Mouse (Mus musculus): Measurements from ENCODE around the gene Secisbp2l. TPM values are rescaled to one million over a fixed set of nuclear protein-coding genes. Genes with fewer than 3 reads are reported as not detected.

Secisbp2l gene
- polyA plus RNA-seq, 1 experiment from 2014 or later: 45.3 TPM

GRCm38 (mm10) chr2:125701606-125702005, 81.1 kb downstream of the Secisbp2l start:
- H3K4me1 ChIP-seq (ENCODE audit: insufficient read depth, low read depth, low read length): no peaks in the 10 kb centered on the region
- no peak overlapping the region for H3K9ac ChIP-seq (replicated peaks; ENCODE audit: low read depth)
- no peaks in the 10 kb centered on the region for H3K36me3 ChIP-seq (ENCODE audit: insufficient read depth, low read length)
- TF ChIP-seq CTCF (IDR thresholded peaks at IDR 0.05) (no peak), EP300 (IDR thresholded peaks at IDR 0.05) (no peak)
- 65% methylated on average over 2 of the region's 2 CpGs for WGBS
- no peaks in the 10 kb centered on the region for H3K27me3 ChIP-seq (replicated peaks; ENCODE audit: insufficient read depth, low read length)
- DNase-seq (ENCODE audit: low spot score) (no peak), ATAC-seq (no peak)
- no peak overlapping the region for H3K27ac ChIP-seq (ENCODE audit: low read length)
- H3K4me2 ChIP-seq (replicated peaks; ENCODE audit: low read depth, low read length): no peak overlapping the region
- H3K9me3 ChIP-seq (ENCODE audit: low read length): no peaks in the 10 kb centered on the region
- H3K4me3 ChIP-seq (ENCODE audit: low read depth, low read length): no peak overlapping the region

GRCm38 (mm10) chr2:125696219-125696618, 86.5 kb downstream of the Secisbp2l start:
- no peaks in the 10 kb centered on the region for H3K9me3 ChIP-seq (ENCODE audit: low read length)
- no peak overlapping the region for H3K9ac ChIP-seq (replicated peaks; ENCODE audit: low read depth)
- H3K27ac ChIP-seq (ENCODE audit: low read length): 0 out of 2 replicates have a peak overlapping the region, but pooled peaks have one; percentile 1
- no peak for TF ChIP-seq CTCF (IDR thresholded peaks at IDR 0.05)
- TF ChIP-seq EP300 (IDR thresholded peaks at IDR 0.05): no peak
- H3K36me3 ChIP-seq (ENCODE audit: insufficient read depth, low read length): no peaks in the 10 kb centered on the region
- no peaks in the 10 kb centered on the region for H3K4me1 ChIP-seq (ENCODE audit: insufficient read depth, low read depth, low read length)
- no peaks in the 10 kb centered on the region for H3K27me3 ChIP-seq (replicated peaks; ENCODE audit: insufficient read depth, low read length)
- ATAC-seq: peak; percentile 73
- peak; percentile 61 for DNase-seq (ENCODE audit: low spot score)
- H3K4me2 ChIP-seq (replicated peaks; ENCODE audit: low read depth, low read length): no peak overlapping the region
- no peak overlapping the region for H3K4me3 ChIP-seq (ENCODE audit: low read depth, low read length)
- 41% methylated on average over 2 of the region's 2 CpGs for WGBS

GRCm38 (mm10) chr2:125694798-125695197, 87.9 kb downstream of the Secisbp2l start:
- Histone ChIP-seq H3K9me3 (ENCODE audit: low read length) (no peaks in the 10 kb centered on the region), H3K4me3 (ENCODE audit: low read depth, low read length) (no peak overlapping the region), H3K4me2 (replicated peaks; ENCODE audit: low read depth, low read length) (no peak overlapping the region), H3K9ac (replicated peaks; ENCODE audit: low read depth) (no peak overlapping the region), H3K4me1 (ENCODE audit: insufficient read depth, low read depth, low read length) (no peaks in the 10 kb centered on the region), H3K36me3 (ENCODE audit: insufficient read depth, low read length) (no peaks in the 10 kb centered on the region), H3K27me3 (replicated peaks; ENCODE audit: insufficient read depth, low read length) (no peaks in the 10 kb centered on the region), H3K27ac (ENCODE audit: low read length) (no peak overlapping the region)
- no peak for TF ChIP-seq CTCF (IDR thresholded peaks at IDR 0.05)
- TF ChIP-seq EP300 (IDR thresholded peaks at IDR 0.05): no peak
- DNase-seq (ENCODE audit: low spot score) (no peak), ATAC-seq (no peak)
- 63% methylated on average over 2 of the region's 2 CpGs for WGBS

- Histone ChIP-seq H3K4me2 (replicated peaks; ENCODE audit: low read depth, low read length) (no peak overlapping the region), H3K27me3 (replicated peaks; ENCODE audit: insufficient read depth, low read length) (no peaks in the 10 kb centered on the region), H3K36me3 (ENCODE audit: insufficient read depth, low read length) (no peaks in the 10 kb centered on the region), H3K9ac (replicated peaks; ENCODE audit: low read depth) (no peak overlapping the region), H3K4me1 (ENCODE audit: insufficient read depth, low read depth, low read length) (no peaks in the 10 kb centered on the region), H3K27ac (ENCODE audit: low read length) (no peak overlapping the region), H3K4me3 (ENCODE audit: low read depth, low read length) (no peak overlapping the region), H3K9me3 (ENCODE audit: low read length) (no peaks in the 10 kb centered on the region)
- TF ChIP-seq CTCF (IDR thresholded peaks at IDR 0.05) (no peak), EP300 (IDR thresholded peaks at IDR 0.05) (no peak)
- DNase-seq (ENCODE audit: low spot score): no peak
- ATAC-seq: no peak
- WGBS: 49% methylated on average over 2 of the region's 2 CpGs
These were observed 90.7 kb downstream of the Secisbp2l start for GRCm38 (mm10) chr2:125692010-125692409.

Other genes with a start within 250 kb of the Secisbp2l start
- 1.3 and 1.8 TPM in 2 replicates for gene Cep152, start 157.8 kb downstream of the Secisbp2l start, polyA plus RNA-seq (2015; fragmentation: Nextera tagmentation; extraction: Ambion mirVana)
- gene Eid1, start 109.8 kb downstream of the Secisbp2l start, polyA plus RNA-seq (2015; fragmentation: Nextera tagmentation; extraction: Ambion mirVana): 91.4 and 104 TPM in 2 replicates
- 0.72 and 0.74 TPM in 2 replicates for gene Shc4, start 58.7 kb downstream of the Secisbp2l start, polyA plus RNA-seq (2015; fragmentation: Nextera tagmentation; extraction: Ambion mirVana)
- gene Galk2, start 76.2 kb upstream of the Secisbp2l start, polyA plus RNA-seq (2015; fragmentation: Nextera tagmentation; extraction: Ambion mirVana): 27.1 and 30.5 TPM in 2 replicates
- 36.0 and 41.1 TPM in 2 replicates for gene Cops2, start 76.3 kb upstream of the Secisbp2l start, polyA plus RNA-seq (2015; fragmentation: Nextera tagmentation; extraction: Ambion mirVana)

All from lung, postnatal 0 days (tissue).